Mouse (Mus musculus) liver, embryonic 12.5 days (tissue): ENCODE results near the gene Spesp1. TPM values are rescaled to one million over a fixed set of nuclear protein-coding genes. Genes with fewer than 3 reads are reported as not detected.

Experiments used
- microRNA-seq: library from miRNA; unstranded; fragments of <30 nt; microRNA quantifications from one replicate; pipeline ENCODE4, GENCODE M21; 2017
- polyA plus RNA-seq: library from polyadenylated mRNA; unstranded; fragments of >200 nt; fragmentation: Nextera tagmentation; extraction: Ambion mirVana; gene quantifications from 2 replicates; pipeline ENCODE4 v1.2.1, GENCODE M21; 2016

The Spesp1 gene
- polyA plus RNA-seq, 1 experiment from 2014 or later: not detected

Small RNA genes lying within 50 kb of the gene (microRNA-seq; reads per million reads assigned to microRNA genes)
- gene Gm25603: not detected

Other genes with a start within 250 kb of the Spesp1 start
- 7.8 TPM in 2 replicates for gene Glce, start 159.6 kb downstream of the Spesp1 start, polyA plus RNA-seq
- 112 and 122 TPM in 2 replicates for gene Anp32a, start 59.1 kb upstream of the Spesp1 start, polyA plus RNA-seq